ENCODE assay signal across 24 mouse cellular contexts in genomic region chr5:102375339-102375738, GRCm38 (mm10).
"Had no signal": no experiment of that assay in that cellular context is flagged by ENCODE, and none has a peak within 500 bp of the region (broad histone marks: within the 10 kb centered on the region; RNA-seq: fewer than 3 reads in every experiment).

No protein-coding gene starts in this region.

- H3K9me3 ChIP-seq: heart, embryonic 10.5 days; heart, embryonic 12.5 days; hindbrain, embryonic 10.5 days; hindbrain, embryonic 12.5 days; intestine, embryonic 15.5 days; limb, embryonic 13.5 days; limb, embryonic 15.5 days; liver, embryonic 13.5 days had no signal

- H3K27ac ChIP-seq: gastrocnemius, adult 2 months; heart, embryonic 10.5 days; hindbrain, embryonic 10.5 days; hindbrain, embryonic 12.5 days; hindbrain, embryonic 14.5 days; intestine, embryonic 15.5 days; layer of hippocampus, adult 2 months; limb, embryonic 13.5 days; limb, embryonic 15.5 days; liver, embryonic 13.5 days had no signal

- H3K4me1 ChIP-seq: heart, embryonic 10.5 days; heart, embryonic 12.5 days; hindbrain, embryonic 12.5 days; intestine, embryonic 15.5 days; liver, embryonic 13.5 days had no signal

- H3K27me3 ChIP-seq: heart, embryonic 12.5 days; hindbrain, embryonic 12.5 days; intestine, embryonic 15.5 days; limb, embryonic 13.5 days; limb, embryonic 15.5 days; liver, embryonic 13.5 days had no signal

- H3K4me3 ChIP-seq: gastrocnemius, adult 2 months; heart, embryonic 10.5 days; heart, embryonic 12.5 days; hindbrain, embryonic 10.5 days; hindbrain, embryonic 12.5 days; intestine, embryonic 15.5 days; layer of hippocampus, adult 2 months; limb, embryonic 13.5 days; limb, embryonic 15.5 days; liver, embryonic 13.5 days had no signal

- DNase-seq: gastrocnemius, adult 2 months; gastrocnemius, postnatal 10 days; gastrocnemius, postnatal 25 days; heart, adult 18-20 months; heart, postnatal 10 days; heart, postnatal 4 days; kidney, adult 18-20 months; kidney, adult 8-10 months; kidney, postnatal 10 days; kidney, postnatal 25 days; kidney, postnatal 4 days; liver, embryonic 13.5 days had no signal

- ATAC-seq: hindbrain, embryonic 16.5 days; inflammation-experienced regulatory T-cells, adult 6 months; intestine, embryonic 15.5 days; intestine, postnatal 0 days had no signal

- H3K36me3 ChIP-seq: heart, embryonic 10.5 days; heart, embryonic 12.5 days; hindbrain, embryonic 10.5 days; hindbrain, embryonic 12.5 days; intestine, embryonic 15.5 days; limb, embryonic 13.5 days; limb, embryonic 15.5 days; liver, embryonic 13.5 days had no signal
